Mouse (Mus musculus) hindbrain, embryonic 14.5 days (tissue): ENCODE data around the gene Arhgap19. TPM values are rescaled to one million over a fixed set of nuclear protein-coding genes. Genes with fewer than 3 reads are reported as not detected.

Experiments used
- ATAC-seq: fragments of 200-750 bp; cut with Nextera tagmentation; 2 replicates; pipeline ENCODE4 v1.8.0; 2017; ENCODE audit warnings: moderate number of reproducible peaks, mild to moderate bottlenecking, moderate TSS enrichment, moderate library complexity; ENCODE audit not compliant: low FRiP score
- DNase-seq: peaks from one replicate; pipeline ENCODE4 v3.0.0-alpha.2; 2015; ENCODE audit warnings: low spot score
- H3K27ac ChIP-seq: fragments of 300-500 bp; sonication (generic); 2 replicates; pipeline ENCODE4 v1.5.1; 2014; ENCODE audit warnings: mild to moderate bottlenecking, moderate library complexity
- H3K27me3 ChIP-seq: fragments of 300-500 bp; sonication (generic); 2 replicates; pipeline ENCODE4 v1.6.1; 2014; ENCODE audit warnings: mild to moderate bottlenecking, low read length, mixed read lengths; ENCODE audit not compliant: control insufficient read depth, insufficient read depth
- H3K36me3 ChIP-seq: fragments of 300-500 bp; sonication (generic); replicated peaks from 2 replicates; pipeline ENCODE4 v1.6.1; 2014; ENCODE audit not compliant: control insufficient read depth, insufficient read depth
- H3K4me1 ChIP-seq: fragments of 300-500 bp; sonication (generic); replicated peaks from 2 replicates; pipeline ENCODE4 v1.6.1; 2014; ENCODE audit warnings: antibody characterized with exemption, low read length, mixed read lengths; ENCODE audit not compliant: control insufficient read depth, insufficient read depth
- H3K4me2 ChIP-seq: fragments of 300-500 bp; sonication (generic); replicated peaks from 2 replicates; pipeline ENCODE4 v1.6.1; 2014; ENCODE audit warnings: mild to moderate bottlenecking, moderate library complexity
- H3K4me3 ChIP-seq: fragments of 300-500 bp; sonication (generic); replicated peaks from 2 replicates; pipeline ENCODE4 v1.5.1; 2014; ENCODE audit warnings: mild to moderate bottlenecking, low read length
- H3K9ac ChIP-seq: fragments of 300-500 bp; sonication (generic); 2 replicates; pipeline ENCODE4 v1.6.1; 2014
- H3K9me3 ChIP-seq: fragments of 300-500 bp; sonication (generic); 2 replicates; pipeline ENCODE4 v1.6.1; 2016; ENCODE audit warnings: low read length; ENCODE audit not compliant: control insufficient read depth
- WGBS: fragments of 180-500 bp; shearing (Covaris S2); extraction: QIAGEN DNeasy Blood & Tissue Kit; methylation state at CpG from one replicate; pipeline ENCODE4 v1.1.7; 2014; 5-methylcytosine and 5-hydroxymethylcytosine counted together
- polyA plus RNA-seq: library from polyadenylated mRNA; unstranded; fragments of >200 nt; fragmentation: Nextera tagmentation; extraction: Ambion mirVana; gene quantifications from 2 replicates; pipeline ENCODE4 v1.2.1, GENCODE M21; 2014

Arhgap19 gene
- polyA plus RNA-seq, 1 experiment from 2014 or later: 6.7 TPM

DNA sequence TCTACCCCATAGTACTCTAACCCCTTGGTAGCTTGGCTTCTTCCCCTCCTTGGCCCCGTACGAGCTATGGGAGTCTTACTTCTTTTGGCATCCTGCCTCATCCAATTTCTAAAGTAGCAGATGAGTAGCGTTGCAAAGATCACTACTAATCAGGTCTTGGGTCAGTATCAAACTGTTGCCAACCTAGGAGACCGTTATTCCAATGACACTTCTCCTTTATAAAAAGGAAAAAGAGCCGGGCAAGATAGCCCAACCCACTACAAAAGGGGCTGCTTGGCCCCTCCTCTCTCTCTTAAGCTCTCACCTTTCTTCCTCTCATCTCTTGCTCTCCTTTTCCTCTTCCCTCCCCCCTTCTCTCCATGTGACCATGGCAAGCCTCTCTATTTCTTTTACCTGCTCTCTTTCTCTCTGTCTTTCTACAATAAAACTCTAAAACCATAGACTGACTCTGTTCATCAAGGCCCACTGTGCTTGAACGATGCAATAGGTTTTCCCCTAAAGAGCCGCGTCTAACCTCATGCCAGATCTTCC, 6.3 kb upstream of the Arhgap19 start:
- no peaks in the 10 kb centered on the region for H3K4me1 ChIP-seq
- H3K9me3 ChIP-seq: no peaks in the 10 kb centered on the region
- no peak overlapping the region for H3K9ac ChIP-seq
- WGBS: 87% methylated on average over 8 of the region's 8 CpGs
- no peak overlapping the region for H3K4me3 ChIP-seq
- no peak for DNase-seq
- no peak overlapping the region for H3K27ac ChIP-seq
- no peaks in the 10 kb centered on the region for H3K36me3 ChIP-seq
- ATAC-seq: no peak
- H3K4me2 ChIP-seq: no peak overlapping the region
- no peaks in the 10 kb centered on the region for H3K27me3 ChIP-seq

DNA sequence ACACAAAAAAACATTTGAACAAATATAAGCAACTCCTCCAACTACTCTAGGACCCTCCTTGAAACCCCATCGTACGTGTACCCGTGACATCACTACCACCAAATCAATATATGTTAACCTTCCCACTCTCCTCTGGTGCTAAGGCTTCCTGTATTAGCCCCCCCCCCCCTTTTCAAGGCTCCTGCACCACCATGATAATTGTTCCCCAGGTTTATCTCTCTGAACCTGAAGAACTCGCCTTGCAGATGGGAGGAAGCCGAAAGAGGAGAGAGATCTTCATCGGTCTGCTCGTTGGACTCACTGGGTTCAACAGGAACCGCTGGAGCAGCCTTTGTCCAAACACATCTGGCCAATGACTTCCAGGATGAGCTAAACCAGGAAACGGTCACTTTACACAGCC, 5.7 kb upstream of the Arhgap19 start:
- no peaks in the 10 kb centered on the region for H3K36me3 ChIP-seq
- H3K4me3 ChIP-seq: no peak overlapping the region
- H3K4me1 ChIP-seq: no peaks in the 10 kb centered on the region
- no peak overlapping the region for H3K27ac ChIP-seq
- H3K9me3 ChIP-seq: no peaks in the 10 kb centered on the region
- no peak overlapping the region for H3K9ac ChIP-seq
- ATAC-seq (no peak), DNase-seq (no peak)
- WGBS: 90% methylated on average over 9 of the region's 9 CpGs
- no peak overlapping the region for H3K4me2 ChIP-seq
- H3K27me3 ChIP-seq: no peaks in the 10 kb centered on the region

DNA sequence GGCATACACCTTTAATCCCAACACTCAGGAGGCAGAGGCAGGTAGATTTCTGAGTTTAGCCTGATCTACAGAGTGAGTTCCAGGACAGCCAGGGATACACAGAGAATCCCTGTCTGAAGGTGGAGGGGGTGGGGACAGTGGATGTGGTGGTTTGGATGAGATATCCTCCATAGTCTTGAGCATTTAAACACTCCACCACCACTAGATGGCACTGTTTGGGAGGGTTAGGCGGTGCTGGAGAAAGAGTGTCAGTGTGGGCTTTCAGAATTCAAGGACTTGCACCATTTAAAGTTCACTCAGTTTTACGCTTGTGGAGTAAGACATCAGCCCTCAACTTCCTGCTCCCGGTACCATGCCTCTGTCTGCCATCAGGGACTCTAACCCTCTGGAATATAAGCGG, 4.0 kb upstream of the Arhgap19 start:
- 88% methylated on average over 4 of the region's 4 CpGs for WGBS
- no peaks in the 10 kb centered on the region; the same call in 1 of the 2 replicates for H3K4me1 ChIP-seq
- H3K36me3 ChIP-seq: no peaks in the 10 kb centered on the region
- no peaks in the 10 kb centered on the region for H3K27me3 ChIP-seq
- DNase-seq: no peak
- no peaks in the 10 kb centered on the region for H3K9me3 ChIP-seq
- no peak overlapping the region for H3K4me2 ChIP-seq
- no peak overlapping the region for H3K9ac ChIP-seq
- H3K27ac ChIP-seq: no peak overlapping the region
- H3K4me3 ChIP-seq: no peak overlapping the region
- ATAC-seq: no peak

DNA sequence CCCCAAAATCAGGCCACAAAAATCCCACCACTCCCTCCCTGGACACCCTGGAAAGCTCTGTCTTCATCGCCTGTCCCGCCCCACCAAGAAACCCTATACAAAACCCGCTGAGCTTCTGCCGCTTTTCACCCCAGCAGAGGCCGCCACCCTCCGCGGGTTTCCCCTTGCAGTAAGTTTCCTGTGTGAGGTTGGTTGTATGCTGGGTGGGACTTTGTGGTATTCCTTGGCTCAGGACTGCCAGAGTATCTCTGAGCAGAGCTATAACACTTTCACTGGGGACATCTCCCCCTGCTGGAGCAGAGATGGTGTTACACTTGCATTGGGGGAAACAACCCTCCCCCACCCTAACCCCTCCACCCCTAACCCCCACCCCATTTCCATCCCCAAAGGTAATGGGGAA, 1.5 kb upstream of the Arhgap19 start:
- no peaks in the 10 kb centered on the region for H3K36me3 ChIP-seq
- ATAC-seq: no peak
- H3K4me1 ChIP-seq: no peaks in the 10 kb centered on the region; the same call in 1 of the 2 replicates
- H3K9ac ChIP-seq: no peak overlapping the region
- no peak overlapping the region for H3K4me2 ChIP-seq
- H3K27ac ChIP-seq: no peak overlapping the region
- H3K9me3 ChIP-seq: no peaks in the 10 kb centered on the region
- 41% methylated on average over 7 of the region's 7 CpGs for WGBS
- no peaks in the 10 kb centered on the region for H3K27me3 ChIP-seq
- H3K4me3 ChIP-seq: no peak overlapping the region
- no peak for DNase-seq

DNA sequence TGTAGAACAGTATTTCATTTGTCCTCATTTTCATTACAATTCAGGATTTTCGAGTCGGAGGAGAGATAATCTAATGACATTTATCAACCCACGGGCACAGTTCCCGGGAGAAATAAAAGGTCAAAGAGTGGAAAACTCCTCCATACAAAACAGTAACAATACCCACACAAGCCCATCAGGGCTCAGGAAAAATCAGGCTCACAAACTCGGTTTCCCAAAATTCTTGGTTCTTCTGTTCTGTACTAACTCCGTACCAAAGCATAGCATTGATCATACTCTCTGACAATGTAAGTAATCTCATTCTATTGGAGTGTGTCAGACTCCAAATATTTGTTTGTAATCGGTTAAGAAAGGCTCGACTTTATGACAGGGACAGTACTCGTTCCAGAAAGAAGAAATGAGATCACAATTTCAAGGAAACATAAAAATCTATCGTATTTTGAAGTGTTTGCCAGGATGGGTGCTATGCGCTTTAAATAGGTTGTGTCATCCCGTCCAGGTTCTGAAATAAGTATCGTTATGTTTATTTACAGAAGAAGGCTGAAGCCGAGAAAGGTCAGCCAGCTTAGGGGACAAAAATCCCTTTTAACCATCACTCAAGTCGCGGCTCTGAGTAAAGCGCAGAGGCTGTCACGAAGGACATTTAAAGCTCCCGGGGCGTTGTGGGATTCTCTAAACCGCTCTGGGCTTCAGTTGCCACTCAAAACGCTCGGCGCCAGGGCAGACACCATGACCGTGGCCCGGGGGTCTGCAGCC, 683 bp downstream of the Arhgap19 start:
- no peaks in the 10 kb centered on the region for H3K36me3 ChIP-seq
- H3K4me1 ChIP-seq: no peaks in the 10 kb centered on the region; the same call in 1 of the 2 replicates
- H3K27me3 ChIP-seq: no peaks in the 10 kb centered on the region
- WGBS: 4% methylated on average over 26 of the region's 26 CpGs
- no peaks in the 10 kb centered on the region for H3K9me3 ChIP-seq
- H3K9ac ChIP-seq: peak overlapping the region; percentile 74
- ATAC-seq (no peak; the same call in 1 of the 2 replicates), DNase-seq (peak; percentile 43)
- peak overlapping the region; percentile 89 for H3K4me3 ChIP-seq
- peak overlapping the region; percentile 79 for H3K4me2 ChIP-seq
- H3K27ac ChIP-seq: peak overlapping the region; percentile 68

DNA sequence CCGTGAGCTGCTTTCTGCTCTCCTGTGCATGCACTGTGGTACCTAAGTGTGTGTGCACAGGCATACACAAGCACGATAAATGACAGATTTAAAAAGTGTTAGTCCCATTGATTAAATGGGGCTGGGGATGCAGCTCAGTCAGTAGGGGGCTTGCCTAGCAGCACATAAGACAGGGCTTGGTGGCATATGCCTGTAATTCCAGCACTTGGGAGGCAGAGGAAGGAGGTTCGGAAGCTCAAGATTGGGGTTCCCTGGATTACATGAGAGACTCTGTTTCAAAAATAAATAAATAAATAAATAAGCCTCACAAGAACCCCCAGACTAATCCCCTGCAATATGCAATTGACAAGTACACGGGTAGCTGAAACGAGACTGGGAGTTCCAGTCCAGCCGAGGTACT, 1.4 kb downstream of the Arhgap19 start:
- peak overlapping the region; percentile 79; the same call in 1 of the 2 replicates for H3K4me2 ChIP-seq
- WGBS: 44% methylated on average over 6 of the region's 6 CpGs
- H3K4me1 ChIP-seq: no peaks in the 10 kb centered on the region; the same call in 1 of the 2 replicates
- H3K9ac ChIP-seq: no peak overlapping the region
- no peaks in the 10 kb centered on the region for H3K36me3 ChIP-seq
- ATAC-seq (no peak), DNase-seq (no peak)
- H3K27ac ChIP-seq: no peak overlapping the region
- no peak overlapping the region for H3K4me3 ChIP-seq
- H3K9me3 ChIP-seq: no peaks in the 10 kb centered on the region
- H3K27me3 ChIP-seq: no peaks in the 10 kb centered on the region

DNA sequence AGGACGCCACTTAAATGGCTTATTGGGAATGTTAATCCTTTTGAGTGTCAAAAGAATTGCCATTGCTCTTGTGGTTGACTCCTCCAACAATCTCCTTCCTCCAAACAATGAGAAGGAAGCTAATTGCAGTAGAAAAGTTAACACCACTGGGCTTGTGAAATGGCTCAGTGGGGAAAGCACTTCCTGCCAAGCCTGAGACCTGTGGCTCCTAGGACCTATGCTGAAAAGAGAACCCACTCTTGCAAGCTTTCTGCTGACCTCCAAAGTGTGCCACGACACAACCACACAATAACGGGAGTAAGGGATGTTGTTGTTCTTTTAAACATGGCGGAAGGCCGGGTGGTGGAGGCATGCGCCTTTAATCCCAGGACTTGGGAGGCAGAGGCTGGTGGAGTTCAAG, 4.3 kb downstream of the Arhgap19 start:
- DNase-seq: no peak
- Histone ChIP-seq H3K27me3 (no peaks in the 10 kb centered on the region), H3K27ac (no peak overlapping the region), H3K36me3 (no peaks in the 10 kb centered on the region), H3K9ac (no peak overlapping the region), H3K4me1 (no peaks in the 10 kb centered on the region; the same call in 1 of the 2 replicates), H3K9me3 (no peaks in the 10 kb centered on the region), H3K4me3 (no peak overlapping the region), H3K4me2 (no peak overlapping the region)
- ATAC-seq: no peak
- WGBS: 94% methylated on average over 6 of the region's 6 CpGs

DNA sequence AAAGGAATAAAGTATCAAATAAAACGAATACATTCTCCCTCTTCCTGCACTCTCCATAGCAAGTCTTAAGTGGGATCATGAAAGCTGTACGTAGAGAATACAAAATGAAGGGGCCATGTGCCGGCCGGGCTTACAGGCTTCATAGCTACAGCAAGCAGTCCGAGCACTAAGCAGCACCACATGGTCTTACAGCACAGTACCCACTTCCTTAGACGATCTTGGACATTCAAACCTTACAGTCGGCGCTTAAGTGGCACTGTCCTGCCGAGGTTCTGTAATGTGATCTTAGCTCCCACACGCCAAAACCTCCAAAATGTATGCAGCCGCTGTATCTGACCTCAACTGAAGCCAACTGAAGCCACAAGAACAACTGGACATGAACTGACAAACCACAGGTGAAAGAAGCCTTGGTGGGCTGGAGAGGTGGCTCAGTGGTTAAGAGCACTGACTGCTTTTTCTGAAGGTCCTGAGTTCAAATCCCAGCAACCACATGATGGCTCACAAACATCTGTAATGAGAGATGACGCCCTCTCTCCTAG, 5.0 kb downstream of the Arhgap19 start:
- H3K27ac ChIP-seq: no peak overlapping the region
- H3K4me1 ChIP-seq: no peaks in the 10 kb centered on the region; the same call in 1 of the 2 replicates
- WGBS: 87% methylated on average over 12 of the region's 12 CpGs
- no peak overlapping the region for H3K4me2 ChIP-seq
- no peak overlapping the region for H3K4me3 ChIP-seq
- H3K27me3 ChIP-seq: no peaks in the 10 kb centered on the region
- H3K9ac ChIP-seq: no peak overlapping the region
- ATAC-seq: no peak
- no peaks in the 10 kb centered on the region for H3K9me3 ChIP-seq
- no peaks in the 10 kb centered on the region for H3K36me3 ChIP-seq
- DNase-seq: no peak

DNA sequence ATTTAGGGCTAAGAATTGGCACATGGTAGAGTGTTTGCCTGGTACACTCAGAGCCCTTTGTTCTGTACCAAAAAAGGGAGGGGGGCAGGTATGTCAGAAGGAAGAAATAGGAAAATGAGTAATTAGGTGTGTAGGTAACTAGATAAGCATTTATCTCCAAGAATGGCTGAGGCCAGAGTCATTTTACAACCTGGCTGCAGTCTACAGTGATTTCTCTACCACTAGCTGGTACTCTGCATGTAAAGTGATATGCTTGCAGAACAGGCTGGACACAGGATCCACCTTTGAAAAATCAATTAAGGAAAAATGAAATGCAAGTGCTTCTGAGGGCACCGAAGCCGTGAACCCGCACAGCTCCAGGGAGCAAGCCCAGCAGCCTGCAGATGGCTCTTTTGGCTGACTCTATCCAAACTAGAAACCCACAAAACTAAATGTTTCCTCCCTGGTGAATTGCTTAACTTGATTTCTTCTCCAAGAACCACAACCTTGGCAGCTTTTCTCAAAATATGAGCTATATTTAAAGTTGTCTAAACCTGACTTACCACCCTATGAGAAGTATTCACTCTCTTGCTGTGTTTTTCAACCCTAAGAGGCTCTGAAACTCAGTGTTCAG, 5.6 kb downstream of the Arhgap19 start:
- Histone ChIP-seq H3K4me2 (no peak overlapping the region), H3K9ac (no peak overlapping the region), H3K27me3 (no peaks in the 10 kb centered on the region), H3K36me3 (no peaks in the 10 kb centered on the region), H3K4me3 (no peak overlapping the region), H3K27ac (no peak overlapping the region), H3K9me3 (no peaks in the 10 kb centered on the region), H3K4me1 (no peaks in the 10 kb centered on the region; the same call in 1 of the 2 replicates)
- ATAC-seq: no peak
- WGBS: 85% methylated on average over 3 of the region's 3 CpGs
- no peak for DNase-seq
